Mouse (Mus musculus): ENCODE measurements at regions not wholly inside any gene's neighbourhood (a gene's known extent, or its start where the extent isn't known, plus 50 kb on each side); places are given as distances from the start of the nearest gene placed in this dataset.

DNA sequence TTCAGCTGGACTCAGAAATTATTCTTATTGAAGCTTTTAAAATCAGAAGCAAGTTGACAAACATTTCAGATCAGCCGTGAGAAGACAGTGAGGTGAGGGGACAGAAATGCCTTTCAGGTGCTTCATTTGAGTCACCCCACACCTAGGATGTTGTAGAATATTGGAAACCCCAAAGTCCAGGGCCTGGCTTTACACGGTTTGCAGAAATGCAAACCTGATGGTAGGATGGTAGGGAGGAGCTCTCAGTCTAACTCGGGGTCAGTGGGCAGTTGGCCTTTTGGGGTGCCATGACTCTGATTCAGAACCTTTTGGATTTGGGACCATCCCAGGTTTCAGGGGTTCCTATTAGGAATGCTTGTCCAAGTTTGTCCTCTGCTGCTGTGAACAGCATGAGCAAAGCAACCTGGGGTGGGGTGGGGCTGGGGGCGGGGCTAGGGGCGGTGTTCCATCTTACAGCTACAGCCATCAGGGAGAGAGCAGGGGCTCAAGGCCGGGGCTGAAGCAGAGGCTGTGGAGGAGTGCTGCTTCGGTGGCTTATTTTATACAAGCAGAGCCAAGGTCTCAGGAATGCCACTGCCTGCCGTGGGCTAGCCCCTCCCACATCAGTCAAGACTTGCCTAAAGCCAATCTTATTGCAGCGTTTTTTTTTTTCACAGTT is 113.3 kb downstream of the Amer2 start:
- Histone ChIP-seq H3K9me3 (ENCODE audit: control insufficient read depth, low read length) (0 out of 2 replicates have a peak, but pooled peaks cover 3% of the 10 kb centered on the region), H3K27me3 (ENCODE audit: control insufficient read depth, insufficient read depth, low read length) (no peaks in the 10 kb centered on the region), H3K4me2 (replicated peaks) (peak overlapping the region; percentile 91), H3K9ac (no peak overlapping the region), H3K36me3 (replicated peaks; ENCODE audit: control insufficient read depth, insufficient read depth) (no peaks in the 10 kb centered on the region), H3K27ac (no peak overlapping the region), H3K4me1 (replicated peaks; ENCODE audit: control insufficient read depth, insufficient read depth, low read length) (peaks cover 18% of the 10 kb centered on the region), H3K4me3 (replicated peaks; ENCODE audit: low read length) (0 out of 2 replicates have a peak overlapping the region, but pooled peaks have one; percentile 33)
- ATAC-seq (ENCODE audit: low FRiP score) (peak; percentile 47; the same call in 1 of the 2 replicates), DNase-seq (ENCODE audit: low spot score) (no peak)
- 3% methylated on average over 9 of the region's 9 CpGs for WGBS

DNA sequence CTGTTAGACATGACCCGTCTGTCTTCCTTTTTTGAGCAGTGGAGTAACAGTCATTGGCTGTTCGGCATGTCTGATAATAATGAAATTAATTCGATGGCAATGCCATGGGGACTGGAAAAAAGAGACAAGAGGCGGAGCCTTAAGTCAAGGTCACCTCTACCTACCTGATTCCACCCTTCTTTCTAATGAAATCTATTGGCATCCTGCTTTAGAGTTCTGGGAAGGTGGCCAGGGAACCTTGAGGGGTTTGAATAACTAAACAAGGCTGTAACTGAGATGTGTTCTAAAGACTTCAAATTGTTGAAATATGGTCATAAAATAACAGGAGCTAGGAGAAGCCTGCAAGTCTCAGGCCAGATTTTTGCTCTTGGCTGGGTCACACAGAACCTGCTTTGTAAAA is 116.1 kb downstream of the Amer2 start:
- Histone ChIP-seq H3K4me2 (replicated peaks) (no peak overlapping the region), H3K9ac (no peak overlapping the region), H3K36me3 (replicated peaks; ENCODE audit: control insufficient read depth, insufficient read depth) (no peaks in the 10 kb centered on the region), H3K27ac (no peak overlapping the region), H3K4me3 (replicated peaks; ENCODE audit: low read length) (no peak overlapping the region), H3K27me3 (ENCODE audit: control insufficient read depth, insufficient read depth, low read length) (no peaks in the 10 kb centered on the region), H3K4me1 (replicated peaks; ENCODE audit: control insufficient read depth, insufficient read depth, low read length) (peaks cover 18% of the 10 kb centered on the region), H3K9me3 (ENCODE audit: control insufficient read depth, low read length) (no peaks in the 10 kb centered on the region)
- ATAC-seq (ENCODE audit: low FRiP score) (no peak), DNase-seq (ENCODE audit: low spot score) (no peak)
- 84% methylated on average over 4 of the region's 4 CpGs for WGBS

DNA sequence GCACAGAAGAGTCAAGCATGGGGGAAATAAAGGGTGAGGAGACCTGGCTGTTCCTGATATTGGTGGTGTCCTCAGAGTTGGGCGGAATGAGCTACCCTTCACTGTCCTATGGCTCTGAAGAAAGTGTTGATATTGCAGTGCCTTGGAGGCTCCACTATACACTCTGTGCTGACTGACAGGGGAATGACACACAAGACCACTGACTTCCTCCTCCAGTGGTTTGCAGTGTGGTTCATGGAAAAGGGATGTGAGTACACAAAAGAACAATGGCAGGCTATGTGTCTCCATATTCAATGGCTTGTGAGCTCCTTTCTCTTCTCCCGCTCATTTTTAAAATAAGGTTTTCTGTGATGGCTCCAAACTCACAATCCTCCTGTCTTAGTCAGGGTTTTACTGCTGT is 117.8 kb downstream of the Amer2 start:
- DNase-seq (ENCODE audit: low spot score) (no peak), ATAC-seq (ENCODE audit: low FRiP score) (no peak)
- no peaks in the 10 kb centered on the region for H3K27me3 ChIP-seq (ENCODE audit: control insufficient read depth, insufficient read depth, low read length)
- H3K9ac ChIP-seq, result no peak overlapping the region
- no peak overlapping the region for H3K4me2 ChIP-seq (replicated peaks)
- no peaks in the 10 kb centered on the region for H3K9me3 ChIP-seq (ENCODE audit: control insufficient read depth, low read length)
- peaks cover 8% of the 10 kb centered on the region; the same call in 1 of the 2 replicates for H3K4me1 ChIP-seq (replicated peaks; ENCODE audit: control insufficient read depth, insufficient read depth, low read length)
- H3K36me3 ChIP-seq (replicated peaks; ENCODE audit: control insufficient read depth, insufficient read depth), result no peaks in the 10 kb centered on the region
- no peak overlapping the region for H3K27ac ChIP-seq
- WGBS, result 95% methylated on average over 2 of the region's 2 CpGs
- no peak overlapping the region for H3K4me3 ChIP-seq (replicated peaks; ENCODE audit: low read length)

DNA sequence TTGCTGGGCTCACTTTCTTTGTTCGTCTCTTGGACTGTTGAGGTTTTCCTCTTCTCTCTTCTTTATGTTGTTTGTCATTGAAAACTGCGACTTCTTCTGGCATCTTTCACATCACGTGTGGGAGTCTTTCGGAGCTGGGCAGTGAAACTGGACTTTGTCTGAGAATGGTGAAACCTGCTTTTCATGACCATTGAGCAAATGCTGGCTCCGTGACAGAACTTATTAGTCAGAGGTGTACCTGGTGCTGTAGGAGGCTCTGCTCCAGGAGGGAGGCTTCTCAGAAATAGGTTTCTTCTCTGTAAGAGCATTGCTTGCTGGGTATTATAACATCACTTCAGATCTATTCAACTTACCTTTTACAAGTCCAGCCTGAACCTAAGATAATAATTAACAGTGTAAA is 122.4 kb downstream of the Amer2 start:
- H3K4me2 ChIP-seq (replicated peaks), result no peak overlapping the region
- no peaks in the 10 kb centered on the region for H3K36me3 ChIP-seq (replicated peaks; ENCODE audit: control insufficient read depth, insufficient read depth)
- 91% methylated on average over 5 of the region's 5 CpGs for WGBS
- no peak overlapping the region for H3K4me3 ChIP-seq (replicated peaks; ENCODE audit: low read length)
- H3K4me1 ChIP-seq (replicated peaks; ENCODE audit: control insufficient read depth, insufficient read depth, low read length), result no peaks in the 10 kb centered on the region
- no peak for ATAC-seq (ENCODE audit: low FRiP score)
- H3K9ac ChIP-seq, result no peak overlapping the region
- DNase-seq (ENCODE audit: low spot score), result no peak
- H3K27me3 ChIP-seq (ENCODE audit: control insufficient read depth, insufficient read depth, low read length), result no peaks in the 10 kb centered on the region
- no peaks in the 10 kb centered on the region for H3K9me3 ChIP-seq (ENCODE audit: control insufficient read depth, low read length)
- H3K27ac ChIP-seq, result no peak overlapping the region

DNA sequence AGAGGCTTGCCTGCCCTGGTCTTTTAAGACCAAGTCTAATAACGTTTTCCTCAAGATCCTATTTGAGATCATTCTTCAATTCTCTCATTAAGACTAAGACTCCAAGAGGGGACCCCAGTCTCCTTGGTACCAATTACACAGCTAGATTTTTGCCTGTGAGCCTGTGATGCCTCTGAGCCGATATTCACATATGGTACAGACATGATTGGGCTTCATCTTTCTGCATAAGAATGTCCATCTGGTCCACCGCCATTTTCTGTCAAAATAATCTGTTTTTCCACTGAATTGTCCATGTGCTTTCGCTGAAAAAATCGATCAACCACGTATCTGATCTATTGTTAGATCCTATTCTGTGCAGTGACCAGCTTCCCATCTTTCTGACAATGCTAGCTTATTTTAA is 129.5 kb downstream of the Amer2 start:
- Histone ChIP-seq H3K4me3 (replicated peaks; ENCODE audit: low read length) (no peak overlapping the region), H3K27me3 (ENCODE audit: control insufficient read depth, insufficient read depth, low read length) (no peaks in the 10 kb centered on the region), H3K27ac (no peak overlapping the region), H3K4me2 (replicated peaks) (no peak overlapping the region), H3K9me3 (ENCODE audit: control insufficient read depth, low read length) (no peaks in the 10 kb centered on the region), H3K36me3 (replicated peaks; ENCODE audit: control insufficient read depth, insufficient read depth) (no peaks in the 10 kb centered on the region), H3K9ac (no peak overlapping the region), H3K4me1 (replicated peaks; ENCODE audit: control insufficient read depth, insufficient read depth, low read length) (no peaks in the 10 kb centered on the region)
- 87% methylated on average over 6 of the region's 6 CpGs for WGBS
- DNase-seq (ENCODE audit: low spot score) (no peak), ATAC-seq (ENCODE audit: low FRiP score) (no peak)

DNA sequence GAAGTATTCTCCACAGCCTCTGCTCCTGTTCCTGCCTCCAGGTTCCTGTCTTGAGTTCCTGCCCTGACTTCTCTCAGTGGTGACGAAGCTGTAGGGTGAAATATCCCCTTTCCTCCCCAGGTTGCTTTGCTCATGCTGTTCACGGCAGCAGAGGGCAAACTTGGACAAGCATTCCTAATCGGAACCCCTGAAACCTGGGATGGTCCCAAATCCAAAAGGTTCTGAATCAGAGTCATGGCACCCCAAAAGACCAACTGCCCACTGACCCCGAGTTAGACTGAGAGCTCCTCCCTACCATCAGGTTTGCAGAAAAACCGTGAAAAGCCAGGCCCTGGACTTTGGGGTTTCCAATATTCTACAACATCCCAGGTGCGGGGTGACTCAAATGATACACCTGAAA is 128.7 kb upstream of the Spata13 start:
- Histone ChIP-seq H3K4me1 (replicated peaks; ENCODE audit: control insufficient read depth, insufficient read depth, low read length) (no peaks in the 10 kb centered on the region), H3K27ac (no peak overlapping the region), H3K9me3 (ENCODE audit: control insufficient read depth, low read length) (no peaks in the 10 kb centered on the region), H3K4me2 (replicated peaks) (no peak overlapping the region), H3K9ac (no peak overlapping the region), H3K27me3 (ENCODE audit: control insufficient read depth, insufficient read depth, low read length) (no peaks in the 10 kb centered on the region), H3K36me3 (replicated peaks; ENCODE audit: control insufficient read depth, insufficient read depth) (no peaks in the 10 kb centered on the region), H3K4me3 (replicated peaks; ENCODE audit: low read length) (no peak overlapping the region)
- ATAC-seq (ENCODE audit: low FRiP score) (no peak), DNase-seq (ENCODE audit: low spot score) (no peak)
- 94% methylated on average over 6 of the region's 6 CpGs for WGBS

DNA sequence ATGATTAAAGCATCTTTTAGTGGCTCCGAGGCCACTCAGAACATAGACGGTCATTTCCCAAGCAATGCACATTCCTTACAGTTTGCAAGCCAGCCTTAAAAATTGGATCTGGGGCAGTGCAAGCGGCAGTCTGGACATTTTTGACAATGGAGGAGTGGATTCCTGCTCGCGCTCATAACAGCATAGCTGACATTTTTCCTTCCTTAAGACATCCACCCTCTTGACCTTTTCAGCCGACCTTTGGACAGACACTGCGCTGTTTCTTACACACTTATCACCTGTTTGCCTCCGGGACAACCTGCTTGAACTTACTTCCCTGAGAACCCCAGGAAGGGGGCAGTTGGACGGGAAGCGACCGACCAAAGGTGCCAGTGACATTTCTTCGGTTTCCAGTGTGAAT is 127.5 kb upstream of the Spata13 start:
- WGBS, result 86% methylated on average over 12 of the region's 12 CpGs
- Histone ChIP-seq H3K27me3 (ENCODE audit: control insufficient read depth, insufficient read depth, low read length) (no peaks in the 10 kb centered on the region), H3K4me2 (replicated peaks) (no peak overlapping the region), H3K36me3 (replicated peaks; ENCODE audit: control insufficient read depth, insufficient read depth) (no peaks in the 10 kb centered on the region), H3K9me3 (ENCODE audit: control insufficient read depth, low read length) (no peaks in the 10 kb centered on the region), H3K4me1 (replicated peaks; ENCODE audit: control insufficient read depth, insufficient read depth, low read length) (no peaks in the 10 kb centered on the region), H3K4me3 (replicated peaks; ENCODE audit: low read length) (no peak overlapping the region), H3K27ac (no peak overlapping the region), H3K9ac (no peak overlapping the region)
- DNase-seq (ENCODE audit: low spot score) (no peak), ATAC-seq (ENCODE audit: low FRiP score) (no peak)

DNA sequence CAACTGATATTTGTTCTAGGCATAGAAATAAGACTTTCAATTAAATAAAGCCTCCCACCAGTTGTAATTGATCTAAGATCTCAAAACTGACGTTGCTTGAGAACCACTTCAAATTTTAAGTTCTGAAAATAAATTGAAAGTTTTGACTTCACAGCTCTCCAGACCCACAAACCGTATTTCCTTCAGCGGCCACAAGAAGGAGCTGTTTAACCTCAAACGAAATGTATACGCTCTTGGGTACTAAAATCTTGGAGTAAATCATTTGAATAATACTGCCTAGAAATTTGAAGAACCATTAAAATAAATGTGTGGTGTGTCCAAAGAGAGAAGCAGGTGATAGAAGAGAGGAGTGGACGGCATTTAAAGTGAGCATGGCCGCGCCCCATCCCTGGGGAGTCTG is 120.2 kb upstream of the Spata13 start:
- no peak for ATAC-seq (ENCODE audit: low FRiP score)
- Histone ChIP-seq H3K9ac (no peak overlapping the region), H3K4me2 (replicated peaks) (no peak overlapping the region)

DNA sequence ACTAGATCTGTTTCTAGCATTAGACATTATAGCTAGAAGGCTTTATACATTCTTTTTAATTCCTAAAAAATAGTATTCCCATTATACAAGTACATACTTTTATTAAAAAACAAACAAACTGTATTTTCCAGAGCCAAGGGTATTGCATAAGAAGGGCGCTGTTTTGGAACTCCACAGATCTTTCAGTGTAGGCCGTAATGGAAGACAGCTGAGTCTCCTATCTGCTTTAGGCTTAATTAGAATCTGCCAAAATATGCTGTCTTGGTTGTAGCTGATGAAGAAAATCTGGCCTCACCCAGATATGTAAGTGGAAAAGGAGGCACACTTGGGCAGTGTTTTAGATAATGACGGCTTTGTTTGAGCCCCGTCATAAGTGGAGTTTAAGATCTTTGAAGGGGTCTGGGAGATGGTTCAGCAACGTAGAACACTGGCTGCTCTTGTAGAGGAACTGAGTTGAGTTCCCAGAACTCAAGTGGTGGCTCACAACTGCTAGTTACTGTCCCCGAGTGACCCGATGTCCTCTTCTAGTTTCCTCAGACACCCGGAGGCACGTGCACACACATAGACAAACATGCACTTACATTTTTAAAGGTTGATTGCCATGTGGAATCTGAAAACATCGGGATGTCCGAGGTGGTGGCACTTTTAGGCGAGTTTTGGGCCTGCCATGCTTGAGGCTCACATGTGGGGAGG is 118.6 kb upstream of the Spata13 start:
- no peaks in the 10 kb centered on the region for H3K36me3 ChIP-seq (replicated peaks; ENCODE audit: control insufficient read depth, insufficient read depth)
- 88% methylated on average over 12 of the region's 12 CpGs for WGBS
- no peak overlapping the region for H3K9ac ChIP-seq
- ATAC-seq (ENCODE audit: low FRiP score) (no peak), DNase-seq (ENCODE audit: low spot score) (no peak)
- no peak overlapping the region for H3K4me2 ChIP-seq (replicated peaks)
- H3K9me3 ChIP-seq (ENCODE audit: control insufficient read depth, low read length), result no peaks in the 10 kb centered on the region
- no peak overlapping the region for H3K4me3 ChIP-seq (replicated peaks; ENCODE audit: low read length)
- H3K4me1 ChIP-seq (replicated peaks; ENCODE audit: control insufficient read depth, insufficient read depth, low read length), result no peaks in the 10 kb centered on the region
- no peak overlapping the region for H3K27ac ChIP-seq
- H3K27me3 ChIP-seq (ENCODE audit: control insufficient read depth, insufficient read depth, low read length), result no peaks in the 10 kb centered on the region

More for the DNA sequence above, 120.2 kb upstream of the Spata13 start:
- WGBS, result 30% methylated on average over 8 of the region's 8 CpGs
- peak; percentile 80 for DNase-seq (ENCODE audit: low spot score)
- Histone ChIP-seq H3K9me3 (ENCODE audit: control insufficient read depth, low read length) (no peaks in the 10 kb centered on the region), H3K27ac (no peak overlapping the region), H3K4me3 (replicated peaks; ENCODE audit: low read length) (no peak overlapping the region), H3K4me1 (replicated peaks; ENCODE audit: control insufficient read depth, insufficient read depth, low read length) (no peaks in the 10 kb centered on the region), H3K27me3 (ENCODE audit: control insufficient read depth, insufficient read depth, low read length) (no peaks in the 10 kb centered on the region), H3K36me3 (replicated peaks; ENCODE audit: control insufficient read depth, insufficient read depth) (no peaks in the 10 kb centered on the region)

Data from hindbrain, embryonic 14.5 days (tissue).